Mouse (Mus musculus): ENCODE measurements around the gene Ybx3. TPM values are rescaled to one million over a fixed set of nuclear protein-coding genes. Genes with fewer than 3 reads are reported as not detected.
A peak's percentile ranks its signal among the peaks of the same experiment; 100 is the strongest.

Gene Ybx3
- polyA plus RNA-seq, 1 experiment, result 46.1 TPM

DNA sequence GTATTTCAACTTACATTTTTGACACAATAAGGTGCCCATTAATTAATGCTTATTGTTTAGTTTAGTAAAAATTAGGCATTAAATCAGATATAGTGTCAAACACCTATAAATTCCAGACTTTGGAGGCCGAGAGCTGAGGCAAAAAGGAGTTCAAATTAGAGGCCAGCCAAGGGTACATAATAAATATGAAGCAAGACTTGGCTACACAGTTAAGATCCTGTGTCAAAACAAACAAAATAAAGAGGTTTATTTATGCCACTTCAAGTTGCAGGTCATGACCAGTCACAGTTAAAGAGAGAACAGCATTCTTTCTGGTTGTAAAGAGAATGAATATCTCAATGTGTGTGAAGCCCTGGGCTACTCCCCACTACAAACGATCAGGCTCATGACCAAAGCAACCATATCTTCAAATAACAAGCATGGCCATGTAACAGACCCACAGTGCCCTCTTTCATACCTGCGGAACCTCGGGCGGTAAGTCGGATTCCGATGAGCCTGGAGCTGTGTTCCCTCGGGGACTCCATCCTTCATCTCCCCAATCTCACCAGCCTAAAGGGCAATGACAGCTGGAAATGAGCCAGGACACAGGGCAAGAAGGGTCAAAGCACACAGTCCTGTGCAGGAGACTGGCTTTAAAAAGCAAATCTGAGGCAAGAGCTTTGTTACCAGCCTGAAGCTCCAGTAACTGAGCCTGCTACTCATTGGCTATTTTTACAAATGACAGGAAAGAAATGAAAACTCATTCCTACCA is 18.2 kb downstream of the Ybx3 start:
- peaks cover 6% of the 10 kb centered on the region for H3K4me1 ChIP-seq (ENCODE audit: control insufficient read depth, insufficient read depth, low read length)
- H3K27ac ChIP-seq (ENCODE audit: insufficient read depth, low read depth, low read length), result no peak overlapping the region
- TF ChIP-seq CTCF (IDR thresholded peaks at IDR 0.05; ENCODE audit: low read depth, low read length), result no peak
- TF ChIP-seq POLR2A (IDR thresholded peaks at IDR 0.05; ENCODE audit: borderline replicate concordance, low read depth, low read length), result no peak

DNA sequence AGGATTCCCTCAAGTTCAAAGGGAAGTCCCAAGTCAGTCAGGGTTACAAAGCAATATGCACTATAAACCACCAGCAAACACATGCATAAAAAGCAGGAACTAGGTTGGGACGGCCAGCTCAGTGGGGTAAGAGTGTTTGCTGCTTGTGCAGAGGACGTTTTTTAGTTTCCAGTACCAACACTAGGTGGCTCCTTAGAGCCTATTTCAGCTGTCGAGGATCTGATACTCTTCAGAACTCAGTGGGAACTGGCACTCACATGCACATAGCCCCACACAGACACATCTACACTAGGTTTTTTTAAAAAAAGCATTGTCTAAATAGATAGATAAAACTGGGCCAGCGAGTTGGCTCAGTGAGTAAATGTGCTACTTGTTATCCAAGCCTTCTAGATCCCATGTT is 21.2 kb downstream of the Ybx3 start:
- Histone ChIP-seq H3K4me1 (ENCODE audit: control insufficient read depth, insufficient read depth, low read length) (peaks cover 3% of the 10 kb centered on the region), H3K27ac (ENCODE audit: insufficient read depth, low read depth, low read length) (no peak overlapping the region), H3K4me3 (ENCODE audit: insufficient read depth, low read length) (no peak overlapping the region)
- TF ChIP-seq CTCF (IDR thresholded peaks at IDR 0.05; ENCODE audit: low read depth, low read length), result no peak
- no peak for TF ChIP-seq POLR2A (IDR thresholded peaks at IDR 0.05; ENCODE audit: borderline replicate concordance, low read depth, low read length)

More for the DNA sequence above, 18.2 kb downstream of the Ybx3 start:
- no peak overlapping the region for H3K4me3 ChIP-seq (ENCODE audit: insufficient read depth, low read length)

DNA sequence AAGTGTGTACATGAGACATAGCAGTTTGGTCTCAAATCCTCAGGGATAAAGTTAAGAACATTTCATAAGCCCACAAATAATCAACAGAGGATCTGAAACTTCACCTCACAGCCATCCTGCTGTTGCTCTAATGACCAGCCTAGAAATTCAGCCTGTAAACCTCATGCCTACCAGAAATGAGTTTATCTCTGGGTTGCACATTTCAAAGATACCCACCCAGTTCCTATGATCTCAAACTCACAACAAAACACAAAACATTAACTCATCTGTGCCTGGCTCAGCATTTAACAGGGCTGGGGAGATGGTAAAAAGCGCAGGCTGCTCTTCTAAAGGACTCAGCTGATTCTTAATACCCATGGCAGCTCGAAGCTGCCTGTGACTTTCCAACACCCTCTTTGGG is 23.9 kb downstream of the Ybx3 start:
- H3K4me1 ChIP-seq (ENCODE audit: control insufficient read depth, insufficient read depth, low read length), result peaks cover 3% of the 10 kb centered on the region
- H3K27ac ChIP-seq (ENCODE audit: insufficient read depth, low read depth, low read length), result no peak overlapping the region
- H3K4me3 ChIP-seq (ENCODE audit: insufficient read depth, low read length), result no peak overlapping the region
- TF ChIP-seq CTCF (IDR thresholded peaks at IDR 0.05; ENCODE audit: low read depth, low read length) (no peak), POLR2A (IDR thresholded peaks at IDR 0.05; ENCODE audit: borderline replicate concordance, low read depth, low read length) (no peak)

DNA sequence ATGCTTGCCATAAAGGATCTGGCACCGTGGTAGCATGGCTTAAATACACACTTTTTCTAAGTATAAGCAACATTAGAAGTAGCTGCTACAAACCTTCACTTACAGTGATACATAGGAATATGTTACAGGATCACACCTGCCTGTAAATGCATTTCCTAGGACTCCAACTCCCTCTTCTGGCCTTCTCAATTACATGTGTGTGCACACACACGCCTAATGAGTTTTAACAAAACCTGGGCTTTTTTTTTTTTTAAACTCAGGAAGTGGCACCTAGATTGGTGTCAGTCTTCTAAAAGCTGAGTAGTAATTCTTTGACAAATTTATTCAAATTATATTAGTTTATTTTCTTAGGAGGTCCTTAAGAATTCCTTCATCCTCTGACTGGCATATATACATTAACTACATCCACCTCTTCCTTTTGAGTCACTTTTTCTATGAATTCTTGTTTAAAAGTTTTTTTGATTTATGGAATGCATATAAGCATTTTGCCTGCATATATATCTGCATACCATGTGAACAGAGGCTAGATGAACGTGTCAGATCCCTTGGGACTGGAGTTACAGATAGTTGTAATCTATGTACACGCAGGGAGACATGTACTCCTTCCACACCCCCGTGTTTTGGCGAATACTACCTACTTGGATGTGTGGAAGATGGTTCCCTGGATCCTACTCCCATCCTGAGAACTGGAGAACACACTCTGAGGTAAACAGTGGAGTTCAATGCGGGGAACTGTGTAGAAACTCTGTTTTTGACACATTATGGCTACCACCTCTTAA is 25.1 kb downstream of the Ybx3 start:
- no peak overlapping the region for H3K27ac ChIP-seq (ENCODE audit: insufficient read depth, low read depth, low read length)
- peaks cover 3% of the 10 kb centered on the region for H3K4me1 ChIP-seq (ENCODE audit: control insufficient read depth, insufficient read depth, low read length)
- no peak for TF ChIP-seq POLR2A (IDR thresholded peaks at IDR 0.05; ENCODE audit: borderline replicate concordance, low read depth, low read length)
- TF ChIP-seq CTCF (IDR thresholded peaks at IDR 0.05; ENCODE audit: low read depth, low read length), result no peak

DNA sequence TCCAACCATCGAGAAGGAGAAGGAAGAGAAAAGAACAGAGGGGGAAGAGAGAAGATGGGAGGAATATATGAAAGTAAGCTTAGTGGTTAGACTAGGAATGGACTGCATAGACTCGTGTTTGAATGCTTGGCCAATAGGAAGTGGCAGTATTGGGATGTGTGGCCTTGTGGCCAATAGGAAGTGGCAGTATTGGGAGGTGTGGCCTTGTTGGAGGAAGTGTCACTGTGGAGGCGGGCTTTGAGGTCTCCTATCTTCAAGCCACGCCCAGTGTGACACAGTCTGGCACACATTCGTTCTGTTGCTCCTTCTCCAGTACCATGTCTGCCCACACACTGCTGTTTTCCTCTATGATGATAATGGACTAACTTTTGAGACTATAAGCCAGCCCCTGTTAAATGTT is 27.6 kb downstream of the Ybx3 start:
- H3K4me3 ChIP-seq (ENCODE audit: insufficient read depth, low read length), result no peak overlapping the region
- no peaks in the 10 kb centered on the region for H3K4me1 ChIP-seq (ENCODE audit: control insufficient read depth, insufficient read depth, low read length)
- TF ChIP-seq POLR2A (IDR thresholded peaks at IDR 0.05; ENCODE audit: borderline replicate concordance, low read depth, low read length) (no peak), CTCF (IDR thresholded peaks at IDR 0.05; ENCODE audit: low read depth, low read length) (no peak)
- H3K27ac ChIP-seq (ENCODE audit: insufficient read depth, low read depth, low read length), result no peak overlapping the region

More for the DNA sequence above, 25.1 kb downstream of the Ybx3 start:
- no peak overlapping the region for H3K4me3 ChIP-seq (ENCODE audit: insufficient read depth, low read length)

DNA sequence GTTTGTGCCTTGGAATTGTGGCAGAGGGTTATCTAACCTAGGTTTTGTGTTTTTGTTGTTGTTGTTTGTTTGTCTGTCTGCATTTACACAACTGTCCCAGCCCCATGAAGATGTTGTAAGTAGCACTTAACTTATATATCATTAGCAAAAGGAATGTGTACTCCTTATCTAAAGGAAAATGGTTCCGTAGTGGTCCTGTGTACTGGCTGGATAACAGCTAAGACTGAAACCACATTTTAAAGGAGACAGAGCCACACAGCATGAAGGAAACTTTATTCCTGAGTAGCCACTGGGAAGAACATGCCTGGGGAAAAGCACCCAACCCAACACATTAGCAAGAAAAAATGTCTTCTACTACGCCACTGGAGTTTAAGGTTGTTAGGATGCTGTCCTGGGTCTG is 28.7 kb downstream of the Ybx3 start:
- H3K4me3 ChIP-seq (ENCODE audit: insufficient read depth, low read length), result no peak overlapping the region
- H3K4me1 ChIP-seq (ENCODE audit: control insufficient read depth, insufficient read depth, low read length), result no peaks in the 10 kb centered on the region
- H3K27ac ChIP-seq (ENCODE audit: insufficient read depth, low read depth, low read length), result no peak overlapping the region
- TF ChIP-seq CTCF (IDR thresholded peaks at IDR 0.05; ENCODE audit: low read depth, low read length), result no peak
- TF ChIP-seq POLR2A (IDR thresholded peaks at IDR 0.05; ENCODE audit: borderline replicate concordance, low read depth, low read length), result no peak

DNA sequence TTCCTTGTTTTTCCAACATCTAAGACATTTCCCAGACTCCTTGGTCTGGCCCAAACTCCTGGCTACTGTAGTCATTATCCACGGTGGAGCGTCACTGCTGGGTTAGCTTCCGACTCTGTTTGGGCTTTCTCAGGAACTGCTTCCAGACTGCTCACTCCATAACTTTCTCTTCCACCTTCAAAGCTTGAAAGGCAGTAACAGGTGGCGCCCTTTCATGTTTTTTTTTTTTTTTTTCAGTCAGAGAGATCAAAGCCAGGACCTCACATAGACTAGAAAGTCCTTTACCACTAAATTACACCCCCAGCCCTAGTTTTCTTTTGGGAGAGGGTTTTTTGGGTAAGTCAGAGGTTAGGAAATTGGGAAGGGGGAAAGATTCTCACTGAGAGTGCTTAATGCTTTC is 33.4 kb downstream of the Ybx3 start:
- H3K27ac ChIP-seq (ENCODE audit: insufficient read depth, low read depth, low read length), result no peak overlapping the region
- no peak for TF ChIP-seq POLR2A (IDR thresholded peaks at IDR 0.05; ENCODE audit: borderline replicate concordance, low read depth, low read length)
- no peak for TF ChIP-seq CTCF (IDR thresholded peaks at IDR 0.05; ENCODE audit: low read depth, low read length)
- peaks cover 8% of the 10 kb centered on the region for H3K4me1 ChIP-seq (ENCODE audit: control insufficient read depth, insufficient read depth, low read length)
- no peak overlapping the region for H3K4me3 ChIP-seq (ENCODE audit: insufficient read depth, low read length)

DNA sequence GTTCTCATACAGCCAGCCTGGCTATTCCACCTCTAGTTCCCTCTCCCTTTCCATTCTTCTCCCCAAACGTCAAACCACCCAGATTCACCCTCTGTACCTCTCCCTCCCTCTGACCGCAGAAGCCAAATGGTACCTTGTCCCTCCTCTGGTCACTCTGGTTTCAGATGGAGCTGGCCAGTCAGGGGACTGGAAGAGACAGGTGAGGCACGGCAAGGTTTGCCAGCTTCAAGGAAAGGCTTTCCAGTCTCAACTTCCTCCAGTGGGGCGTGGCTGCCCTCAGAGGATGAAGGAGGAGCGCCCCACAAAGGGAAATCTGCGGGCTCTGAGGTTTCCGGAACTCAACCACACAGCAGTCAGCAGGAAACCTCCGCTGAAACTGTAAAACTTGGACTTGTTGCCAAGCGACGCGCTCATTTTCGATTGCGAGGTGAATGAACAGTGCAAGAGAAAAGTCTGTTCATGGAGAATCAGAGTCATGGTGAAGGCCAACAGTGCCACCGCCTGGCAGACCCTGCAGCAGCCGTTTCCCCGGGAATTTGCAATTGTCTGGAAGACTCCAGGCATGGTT is 34.8 kb downstream of the Ybx3 start, which contains the start of gene Styk1:
TSS of gene Styk1 (minus strand) at position 246 of the 568 bp plus-strand sequence.
- no peak within 1 kb of the TSS for H3K27ac ChIP-seq (ENCODE audit: insufficient read depth, low read depth, low read length)
- TF ChIP-seq CTCF (IDR thresholded peaks at IDR 0.05; ENCODE audit: low read depth, low read length) (peak; percentile 95), POLR2A (IDR thresholded peaks at IDR 0.05; ENCODE audit: borderline replicate concordance, low read depth, low read length) (no peak)
- H3K4me1 ChIP-seq (ENCODE audit: control insufficient read depth, insufficient read depth, low read length), result peaks cover 8% of the 10 kb centered on the region
- H3K4me3 ChIP-seq (ENCODE audit: insufficient read depth, low read length), result no peak within 1 kb of the TSS

DNA sequence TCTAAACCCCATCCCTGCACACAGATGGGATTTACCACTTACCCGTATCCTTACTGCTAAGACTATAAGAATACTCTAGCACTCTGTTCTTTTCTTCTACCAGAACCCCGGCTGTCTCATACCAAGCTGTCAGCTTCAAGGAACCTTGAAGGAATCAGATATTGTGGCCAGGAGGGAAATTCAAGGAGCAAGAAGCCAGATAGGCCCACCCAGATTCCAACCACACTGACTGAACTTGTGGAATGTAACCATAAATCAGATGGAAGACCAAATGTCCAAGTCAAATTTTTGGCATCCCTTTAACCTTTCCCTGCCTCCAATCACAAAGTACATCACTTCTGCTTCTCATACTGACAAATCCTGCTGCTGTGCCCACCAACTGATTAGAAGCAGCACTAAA is 41.2 kb downstream of the Ybx3 start:
- TF ChIP-seq CTCF (IDR thresholded peaks at IDR 0.05; ENCODE audit: low read depth, low read length) (no peak), POLR2A (IDR thresholded peaks at IDR 0.05; ENCODE audit: borderline replicate concordance, low read depth, low read length) (no peak)
- Histone ChIP-seq H3K27ac (ENCODE audit: insufficient read depth, low read depth, low read length) (no peak overlapping the region), H3K4me3 (ENCODE audit: insufficient read depth, low read length) (no peak overlapping the region), H3K4me1 (ENCODE audit: control insufficient read depth, insufficient read depth, low read length) (no peaks in the 10 kb centered on the region)

DNA sequence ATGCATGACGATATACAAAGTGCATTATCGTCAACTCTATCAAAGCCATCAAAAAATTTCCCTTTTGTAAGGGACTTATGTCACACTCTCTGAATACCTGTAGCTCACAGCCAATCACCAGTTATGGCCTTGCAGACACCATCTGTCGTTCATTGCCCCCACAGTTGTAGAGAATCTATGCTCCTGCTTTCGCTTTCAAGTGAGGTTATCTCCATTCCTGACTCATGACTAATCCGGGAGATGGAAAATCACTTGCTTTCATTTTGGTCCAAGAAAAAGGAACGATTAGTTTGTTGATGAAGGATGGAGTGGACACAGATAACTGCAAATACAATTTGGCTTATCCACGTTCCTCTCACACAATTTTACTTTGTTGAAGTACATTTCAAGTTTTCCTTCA is 43.9 kb downstream of the Ybx3 start:
- Histone ChIP-seq H3K27ac (ENCODE audit: insufficient read depth, low read depth, low read length) (no peak overlapping the region), H3K4me1 (ENCODE audit: control insufficient read depth, insufficient read depth, low read length) (no peaks in the 10 kb centered on the region), H3K4me3 (ENCODE audit: insufficient read depth, low read length) (no peak overlapping the region)
- no peak for TF ChIP-seq POLR2A (IDR thresholded peaks at IDR 0.05; ENCODE audit: borderline replicate concordance, low read depth, low read length)
- TF ChIP-seq CTCF (IDR thresholded peaks at IDR 0.05; ENCODE audit: low read depth, low read length), result no peak

All from bone marrow macrophage, adult 2 months (primary cell).